Mouse (Mus musculus) hindbrain, postnatal 0 days (tissue): ENCODE measurements around the gene Lysmd4. TPM values are rescaled to one million over a fixed set of nuclear protein-coding genes. Genes with fewer than 3 reads are reported as not detected.

ENCODE experiments used
- ATAC-seq: fragments of 200-750 bp; cut with Nextera tagmentation; 2 replicates; pipeline ENCODE4 v1.8.0; 2017; ENCODE audit warnings: mild to moderate bottlenecking, moderate TSS enrichment, moderate library complexity
- DNase-seq: peaks from one replicate; pipeline ENCODE4 v3.0.0-alpha.2; 2015; ENCODE audit warnings: low spot score
- H3K27ac ChIP-seq: fragments of 300-500 bp; sonication (generic); 2 replicates; pipeline ENCODE4 v1.5.1; 2014; ENCODE audit warnings: mild to moderate bottlenecking
- H3K27me3 ChIP-seq: fragments of 300-500 bp; sonication (generic); 2 replicates; pipeline ENCODE4 v1.6.1; 2014; ENCODE audit warnings: low read length, mixed read lengths; ENCODE audit not compliant: insufficient read depth
- H3K36me3 ChIP-seq: fragments of 300-500 bp; sonication (generic); 2 replicates; pipeline ENCODE4 v1.6.1; 2014; ENCODE audit warnings: low read length, mixed read lengths; ENCODE audit not compliant: insufficient read depth
- H3K4me1 ChIP-seq: fragments of 300-500 bp; sonication (generic); 2 replicates; pipeline ENCODE4 v1.6.1; 2014; ENCODE audit warnings: antibody characterized with exemption, low read length, mixed read lengths; ENCODE audit not compliant: insufficient read depth
- H3K4me2 ChIP-seq: fragments of 300-500 bp; sonication (generic); 2 replicates; pipeline ENCODE4 v1.6.1; 2014; ENCODE audit warnings: low read depth, mild to moderate bottlenecking, low read length, moderate library complexity, mixed read lengths
- H3K4me3 ChIP-seq: fragments of 300-500 bp; sonication (generic); 2 replicates; pipeline ENCODE4 v1.5.1; 2014; ENCODE audit warnings: low read length
- H3K9ac ChIP-seq: fragments of 300-500 bp; sonication (generic); replicated peaks from 2 replicates; pipeline ENCODE4 v1.6.1; 2014; ENCODE audit warnings: mild to moderate bottlenecking, low read length, moderate library complexity, mixed read lengths
- H3K9me3 ChIP-seq: fragments of 300-500 bp; sonication (generic); 2 replicates; pipeline ENCODE4 v1.6.1; 2016; ENCODE audit warnings: low read length, mixed read lengths
- CTCF ChIP-seq: IDR thresholded peaks from 2 replicates; pipeline ENCODE4 v1.5.1; 2016; ENCODE audit warnings: antibody characterized with exemption, control low read depth, low read depth
- WGBS: fragments of 180-500 bp; shearing (Covaris S2); extraction: QIAGEN DNeasy Blood & Tissue Kit; methylation state at CpG from one replicate; pipeline ENCODE4 v1.1.7; 2014; 5-methylcytosine and 5-hydroxymethylcytosine counted together
- polyA plus RNA-seq: library from polyadenylated mRNA; unstranded; fragments of >200 nt; fragmentation: Nextera tagmentation; extraction: Ambion mirVana; gene quantifications from 2 replicates; pipeline ENCODE4 v1.2.1, GENCODE M21; 2015
- total RNA-seq: library from RNA; depleted of rRNA; stranded (reverse); fragments of >200 nt; gene quantifications from 2 replicates; pipeline ENCODE4 v1.2.3, GENCODE M21; 2014

Lysmd4 gene
- total and polyA plus RNA-seq, 2 experiments from 2014 or later: 41.9 to 44.6 TPM

DNA sequence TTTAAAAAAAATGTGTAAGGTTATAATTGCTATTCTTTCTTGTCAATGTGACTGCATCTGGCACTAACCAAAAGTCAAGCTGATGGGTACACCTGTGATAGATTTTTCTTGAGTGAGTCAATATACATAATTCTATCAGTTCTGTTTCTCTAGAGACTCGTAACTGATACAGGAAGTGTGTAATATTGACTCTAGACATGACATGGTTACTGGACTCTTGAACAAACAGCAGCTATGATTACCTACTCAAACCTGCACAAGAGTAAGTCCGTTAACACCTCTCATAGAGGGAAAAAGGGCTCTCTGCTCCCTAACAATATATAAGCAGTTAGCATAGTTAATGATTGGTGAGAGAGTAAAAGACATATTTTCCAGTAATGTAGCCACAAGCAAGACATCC lies 87.8 kb downstream of the Lysmd4 start:
- no peak for DNase-seq
- no peak overlapping the region for H3K27ac ChIP-seq
- no peaks in the 10 kb centered on the region for H3K27me3 ChIP-seq
- H3K9ac ChIP-seq: no peak overlapping the region
- no peaks in the 10 kb centered on the region for H3K36me3 ChIP-seq
- no peak overlapping the region for H3K4me3 ChIP-seq
- WGBS: 93% methylated on average over 2 of the region's 2 CpGs
- H3K9me3 ChIP-seq: no peaks in the 10 kb centered on the region
- TF ChIP-seq CTCF: no peak
- ATAC-seq: no peak
- no peak overlapping the region for H3K4me2 ChIP-seq
- H3K4me1 ChIP-seq: no peaks in the 10 kb centered on the region

DNA sequence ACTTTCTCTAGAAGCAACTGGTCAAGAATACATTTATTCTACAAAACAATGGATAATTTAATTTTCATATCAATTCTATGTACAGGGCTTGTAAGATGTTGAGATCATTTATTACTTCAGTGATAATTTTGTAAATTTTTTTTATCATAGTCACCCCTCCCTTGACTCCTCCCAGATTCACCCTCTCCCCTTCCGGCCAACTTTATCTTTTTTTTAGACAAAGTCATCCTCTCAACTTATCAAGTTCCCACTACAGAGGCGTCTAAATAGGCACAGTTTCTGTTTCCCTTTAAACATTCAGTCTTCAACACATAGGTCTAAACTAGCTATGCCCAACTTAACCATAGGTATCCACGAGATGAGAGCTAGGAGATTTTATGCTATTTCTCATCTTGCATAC lies 90.9 kb downstream of the Lysmd4 start:
- Histone ChIP-seq H3K9ac (no peak overlapping the region), H3K4me3 (no peak overlapping the region), H3K4me1 (no peaks in the 10 kb centered on the region), H3K36me3 (no peaks in the 10 kb centered on the region), H3K9me3 (no peaks in the 10 kb centered on the region), H3K27ac (no peak overlapping the region), H3K27me3 (no peaks in the 10 kb centered on the region), H3K4me2 (no peak overlapping the region)
- no peak for TF ChIP-seq CTCF
- ATAC-seq (no peak), DNase-seq (no peak)
- 91% methylated on average over 3 of the region's 3 CpGs for WGBS

DNA sequence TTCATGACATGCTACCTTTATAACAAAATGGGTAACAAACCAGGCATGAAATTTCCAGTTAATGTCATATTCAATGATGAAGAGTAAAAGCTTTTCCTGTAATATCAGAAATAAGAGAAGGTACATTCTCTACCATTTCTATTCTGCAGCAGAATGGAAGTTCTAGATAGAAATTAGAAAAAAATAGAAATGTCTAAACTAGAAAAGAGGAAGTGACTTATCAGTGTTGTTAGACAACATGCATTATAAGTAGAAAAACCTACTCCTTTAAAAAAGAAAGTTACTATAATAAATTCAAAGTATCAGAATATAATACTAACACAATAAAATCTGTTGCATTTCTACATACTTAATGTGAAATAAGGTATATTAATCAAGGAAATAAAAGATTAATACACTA lies 96.4 kb downstream of the Lysmd4 start:
- Histone ChIP-seq H3K36me3 (no peaks in the 10 kb centered on the region), H3K4me2 (no peak overlapping the region), H3K9ac (no peak overlapping the region), H3K27me3 (no peaks in the 10 kb centered on the region), H3K4me1 (no peaks in the 10 kb centered on the region), H3K9me3 (no peaks in the 10 kb centered on the region), H3K27ac (no peak overlapping the region), H3K4me3 (no peak overlapping the region)
- ATAC-seq: no peak
- no peak for TF ChIP-seq CTCF
- no peak for DNase-seq

DNA sequence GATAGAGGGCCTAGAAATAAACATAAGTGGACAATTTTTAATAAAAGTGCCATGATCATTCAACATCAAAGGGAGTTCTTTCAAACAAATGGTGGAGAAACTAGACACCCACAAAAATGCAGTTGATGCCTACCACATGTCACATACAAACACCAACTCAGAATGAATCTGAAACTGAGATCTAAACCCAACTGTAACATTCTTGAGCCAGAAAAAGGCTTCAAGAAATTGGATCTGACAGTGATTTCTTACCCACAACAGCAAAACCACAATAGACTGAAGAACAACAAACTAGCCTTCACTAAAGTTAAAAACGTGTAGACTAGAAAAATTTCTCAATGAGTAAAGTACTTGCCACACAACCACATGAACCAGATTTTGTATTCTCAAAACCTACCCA lies 98.0 kb downstream of the Lysmd4 start:
- no peak overlapping the region for H3K9ac ChIP-seq
- H3K4me3 ChIP-seq: no peak overlapping the region
- ATAC-seq (no peak), DNase-seq (no peak)
- 83% methylated on average over 1 of the region's 1 CpGs for WGBS
- no peak overlapping the region for H3K27ac ChIP-seq
- no peaks in the 10 kb centered on the region for H3K27me3 ChIP-seq
- no peaks in the 10 kb centered on the region for H3K36me3 ChIP-seq
- no peak for TF ChIP-seq CTCF
- no peaks in the 10 kb centered on the region for H3K4me1 ChIP-seq
- H3K9me3 ChIP-seq: no peaks in the 10 kb centered on the region
- no peak overlapping the region for H3K4me2 ChIP-seq

DNA sequence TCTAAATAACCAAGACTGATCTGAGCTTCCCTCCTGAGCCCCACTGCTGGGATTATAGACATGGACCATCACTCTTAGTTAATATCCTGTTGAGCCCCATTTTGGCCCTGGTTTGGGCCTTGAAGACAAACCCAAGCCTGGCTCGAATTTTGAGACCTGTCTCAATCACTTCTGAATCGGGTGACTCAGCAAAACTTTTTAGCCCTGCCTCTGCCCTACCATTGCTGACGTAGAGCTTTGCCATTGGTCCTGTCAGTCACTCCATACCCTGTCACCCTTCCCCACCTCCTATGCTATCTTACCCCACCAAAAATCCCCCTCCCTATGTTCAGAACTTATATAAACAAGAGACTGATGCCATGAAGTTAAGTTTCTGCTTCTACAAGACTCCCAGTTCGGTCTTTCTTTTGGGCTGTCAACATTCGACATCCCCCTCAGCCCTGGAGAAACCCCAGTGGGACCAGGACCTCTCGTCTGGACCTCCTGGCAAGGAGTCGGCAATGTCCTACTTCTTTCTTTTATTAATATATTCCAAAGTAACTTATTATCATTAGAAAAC lies 119.8 kb downstream of the Lysmd4 start:
- H3K9ac ChIP-seq: no peak overlapping the region
- TF ChIP-seq CTCF: no peak
- ATAC-seq: no peak
- no peaks in the 10 kb centered on the region for H3K9me3 ChIP-seq
- no peaks in the 10 kb centered on the region for H3K36me3 ChIP-seq
- no peak overlapping the region for H3K4me3 ChIP-seq
- H3K4me1 ChIP-seq: no peaks in the 10 kb centered on the region
- DNase-seq: no peak
- no peak overlapping the region for H3K4me2 ChIP-seq
- H3K27me3 ChIP-seq: no peaks in the 10 kb centered on the region
- H3K27ac ChIP-seq: no peak overlapping the region
- WGBS: 79% methylated on average over 7 of the region's 7 CpGs

DNA sequence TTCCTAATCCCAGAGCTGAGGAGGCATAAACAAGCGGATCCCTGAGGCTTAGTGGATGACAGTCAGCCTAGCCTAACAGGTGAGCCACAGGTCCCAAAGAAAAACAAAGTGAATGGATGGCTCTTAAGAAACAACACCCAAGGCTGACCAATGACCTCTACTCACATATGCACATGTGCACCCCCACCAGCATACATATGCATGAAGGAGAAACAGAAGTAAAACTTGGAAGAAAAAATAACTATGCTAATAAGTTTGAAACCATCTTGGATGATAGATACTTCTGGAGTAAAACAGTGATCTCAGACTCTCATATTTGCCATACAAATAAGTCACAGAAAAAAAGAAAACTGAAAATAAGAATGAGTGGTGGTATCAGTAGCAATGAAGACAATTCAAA lies 122.1 kb downstream of the Lysmd4 start:
- Histone ChIP-seq H3K27me3 (no peaks in the 10 kb centered on the region), H3K4me3 (no peak overlapping the region), H3K36me3 (no peaks in the 10 kb centered on the region), H3K4me1 (no peaks in the 10 kb centered on the region), H3K9me3 (no peaks in the 10 kb centered on the region), H3K9ac (no peak overlapping the region), H3K27ac (no peak overlapping the region), H3K4me2 (no peak overlapping the region)
- WGBS: 94% methylated on average over 1 of the region's 1 CpGs
- DNase-seq (no peak), ATAC-seq (no peak)
- no peak for TF ChIP-seq CTCF

DNA sequence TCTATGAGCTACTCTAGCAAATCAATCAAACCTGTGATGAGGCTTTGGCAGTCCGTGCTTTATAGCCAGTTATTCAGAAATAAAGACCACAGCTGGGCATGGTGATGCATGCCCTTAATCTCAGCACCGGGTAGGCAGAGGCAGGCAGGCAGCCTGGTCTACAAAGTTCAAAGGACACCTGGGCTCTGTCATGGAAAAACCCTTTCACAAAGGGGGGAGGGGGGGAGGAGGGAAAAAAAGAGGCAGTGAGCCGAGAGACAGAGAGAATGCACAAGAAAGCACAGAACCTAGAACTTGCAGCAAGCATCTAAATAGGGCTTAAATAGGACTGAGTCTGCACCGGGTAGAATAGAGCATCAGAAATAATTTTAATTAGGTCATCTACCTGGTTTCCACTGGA lies 130.6 kb downstream of the Lysmd4 start:
- H3K9me3 ChIP-seq: no peaks in the 10 kb centered on the region
- ATAC-seq (no peak), DNase-seq (no peak)
- no peaks in the 10 kb centered on the region for H3K27me3 ChIP-seq
- H3K9ac ChIP-seq: no peak overlapping the region
- H3K4me1 ChIP-seq: no peaks in the 10 kb centered on the region
- H3K27ac ChIP-seq: no peak overlapping the region
- WGBS: 74% methylated on average over 4 of the region's 4 CpGs
- no peaks in the 10 kb centered on the region for H3K36me3 ChIP-seq
- no peak for TF ChIP-seq CTCF
- H3K4me2 ChIP-seq: no peak overlapping the region
- no peak overlapping the region for H3K4me3 ChIP-seq
